Mouse (Mus musculus): Measurements from ENCODE around the gene Alkbh1.

Gene Alkbh1

DNA sequence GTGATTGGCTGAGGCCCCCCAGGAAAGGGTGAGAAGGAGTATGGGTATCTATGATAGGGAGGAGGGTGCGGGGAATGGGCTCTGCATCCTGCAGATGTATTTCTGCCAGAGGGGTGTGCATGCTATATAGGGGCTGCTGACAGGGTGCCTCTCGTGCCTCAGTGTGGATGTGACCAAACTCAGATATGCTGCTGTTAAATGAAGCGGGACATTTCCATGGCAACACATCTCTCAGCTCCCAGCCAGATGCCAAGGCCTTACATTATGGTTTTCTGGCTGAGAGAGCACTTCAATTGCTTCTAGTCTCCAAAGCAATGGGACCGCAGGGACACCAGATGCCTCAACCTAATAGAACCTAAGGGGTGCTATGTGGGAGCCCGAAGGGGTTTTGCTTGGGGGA, 24.9 kb downstream of the Alkbh1 start:
- DNase-seq (ENCODE audit: low read depth, low spot score) = no peak

DNA sequence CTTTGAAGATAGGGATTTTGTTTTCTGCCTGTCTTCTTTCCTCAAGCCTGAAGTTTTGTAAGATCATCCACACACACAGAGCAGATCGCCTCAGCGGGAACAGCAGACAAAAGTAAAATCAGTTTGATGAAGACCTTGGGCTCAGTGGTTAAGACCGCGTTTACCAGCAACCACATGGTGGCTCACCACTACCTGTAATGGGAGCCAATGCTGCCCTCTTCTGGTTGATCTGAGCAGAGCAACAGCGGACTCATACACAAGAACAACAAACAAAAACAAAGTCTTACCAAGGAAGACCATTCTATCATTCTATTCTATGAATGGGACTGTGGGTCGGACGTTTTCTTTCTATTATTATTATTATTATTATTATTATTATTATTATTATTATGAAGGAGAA, 27.1 kb downstream of the Alkbh1 start:
- DNase-seq (ENCODE audit: low read depth, low spot score) = peak; percentile 51

DNA sequence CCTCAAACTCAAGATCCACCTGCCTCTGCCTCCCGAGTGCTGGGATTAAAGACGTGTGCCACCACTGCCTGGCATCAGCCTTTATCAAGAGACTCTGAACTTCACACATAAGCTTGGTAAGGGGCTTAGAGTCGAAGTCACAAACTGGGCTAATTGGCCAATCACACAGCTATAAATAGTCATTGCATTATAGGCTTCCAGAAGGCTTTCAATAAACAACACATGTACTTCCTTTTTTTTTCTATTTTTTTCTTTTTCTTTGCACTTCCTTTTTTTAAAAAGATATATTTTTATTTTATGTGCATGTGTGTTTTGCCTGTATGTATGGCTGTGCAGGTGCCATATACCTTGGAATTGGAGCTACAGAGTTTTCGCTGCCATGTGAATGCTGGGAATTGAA, 28.5 kb downstream of the Alkbh1 start:
- no peak for DNase-seq (ENCODE audit: low read depth, low spot score)

DNA sequence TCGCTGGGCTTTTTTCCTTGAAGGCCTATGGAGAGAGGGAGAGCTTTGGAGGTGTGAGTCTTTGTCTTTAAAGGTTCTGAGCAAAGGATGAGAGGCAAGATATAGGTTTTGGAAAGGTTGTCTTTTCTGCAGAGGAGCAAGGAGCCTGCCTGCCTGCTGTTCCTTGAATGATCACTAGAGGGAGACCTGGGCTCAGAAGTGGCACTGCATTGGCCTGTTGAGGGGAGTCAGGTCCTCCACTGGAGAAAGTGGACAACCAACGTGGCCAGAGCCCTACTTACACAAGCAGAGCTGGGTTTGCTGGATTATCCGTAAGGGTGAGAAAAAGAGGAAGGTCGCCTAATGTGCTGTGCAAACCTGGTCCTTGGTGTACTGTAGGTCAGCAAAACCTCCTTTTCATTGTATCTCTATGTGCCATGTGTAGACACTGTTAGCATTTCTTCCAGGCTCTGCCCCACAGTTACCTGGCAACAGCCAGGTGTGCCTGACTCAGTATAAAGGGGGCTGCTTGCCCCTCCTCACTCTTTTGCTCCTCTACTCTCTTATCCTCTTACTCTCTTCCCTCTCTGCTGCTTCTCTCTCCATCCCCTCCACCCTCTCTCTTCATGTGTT, 30.5 kb downstream of the Alkbh1 start:
- no peak for DNase-seq (ENCODE audit: low read depth, low spot score)

DNA sequence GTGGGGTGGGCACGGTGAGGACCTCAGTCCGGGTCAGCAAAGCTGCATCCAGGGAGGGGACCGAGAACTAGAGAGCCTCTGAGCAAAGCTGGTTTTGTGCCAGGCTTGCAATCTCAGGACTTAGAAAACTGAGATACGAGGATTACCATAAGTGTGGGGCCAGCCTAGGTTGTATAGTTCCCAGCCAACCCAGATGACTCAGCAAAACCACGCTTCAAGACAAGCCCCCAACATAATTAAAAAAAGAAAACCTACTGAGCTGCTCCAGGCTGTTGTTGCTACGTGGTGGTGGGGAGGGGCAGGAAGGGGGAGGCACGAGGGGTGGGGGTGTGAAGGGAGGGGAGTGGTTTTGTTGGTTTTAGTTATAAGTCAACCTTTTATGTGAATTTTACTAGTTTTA, 32.8 kb downstream of the Alkbh1 start:
- no peak for DNase-seq (ENCODE audit: low read depth, low spot score)

DNA sequence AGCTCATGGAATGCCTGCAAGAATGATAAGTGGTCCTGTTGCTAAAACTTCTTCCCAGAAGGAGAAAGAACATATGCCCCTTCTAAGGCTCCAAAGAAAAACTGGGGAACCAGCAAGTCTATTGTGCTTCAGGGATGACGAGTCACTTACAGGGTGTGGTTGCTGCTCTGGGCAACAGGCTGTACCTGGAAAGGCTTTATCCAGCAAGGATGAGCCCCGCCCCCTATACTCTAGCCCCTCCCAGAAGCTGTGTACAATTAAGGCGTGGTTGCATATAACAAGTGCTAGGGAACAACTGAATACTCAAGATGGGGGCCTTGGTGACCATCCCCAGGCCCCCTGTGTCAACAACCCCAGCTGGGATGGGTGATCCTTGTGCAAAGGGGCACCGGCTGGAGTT, 34.7 kb downstream of the Alkbh1 start:
- no peak for DNase-seq (ENCODE audit: low read depth, low spot score)

DNA sequence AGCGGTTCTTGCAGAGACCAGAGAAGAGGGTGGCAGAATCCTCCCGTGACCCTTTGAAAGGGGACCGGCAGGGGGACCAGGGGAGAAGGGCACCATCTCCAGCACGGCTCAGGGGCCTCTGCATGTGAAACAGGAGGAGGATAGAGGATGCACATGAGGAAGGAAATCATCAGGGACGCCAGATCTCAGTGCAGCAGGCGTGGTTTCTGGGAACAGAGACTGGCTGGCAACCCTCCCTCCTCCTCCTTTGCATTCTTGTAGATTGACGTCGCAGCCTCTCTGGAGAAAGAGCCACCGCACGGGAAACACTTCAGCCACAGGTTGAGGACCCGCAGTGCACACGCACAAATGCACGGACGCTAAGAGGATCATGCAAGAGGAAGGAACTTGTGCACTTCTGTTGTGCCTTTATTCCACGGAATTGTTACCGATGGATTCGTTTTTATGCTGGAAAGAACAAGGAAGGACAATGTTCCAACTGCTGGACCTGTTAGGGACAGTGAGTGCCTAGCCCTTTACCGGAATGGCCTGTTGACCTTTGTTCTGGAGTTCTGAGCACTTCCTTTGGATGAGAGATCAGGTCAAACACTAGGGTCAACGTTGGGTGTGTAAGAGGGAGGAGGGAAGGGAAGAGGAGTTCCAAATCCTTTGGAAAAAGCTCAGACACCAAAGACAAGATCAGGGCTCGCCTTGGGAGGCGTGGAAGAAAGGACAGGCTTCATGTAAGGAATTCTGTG, 35.8 kb downstream of the Alkbh1 start:
- DNase-seq (ENCODE audit: low read depth, low spot score) = peak; percentile 29

DNA sequence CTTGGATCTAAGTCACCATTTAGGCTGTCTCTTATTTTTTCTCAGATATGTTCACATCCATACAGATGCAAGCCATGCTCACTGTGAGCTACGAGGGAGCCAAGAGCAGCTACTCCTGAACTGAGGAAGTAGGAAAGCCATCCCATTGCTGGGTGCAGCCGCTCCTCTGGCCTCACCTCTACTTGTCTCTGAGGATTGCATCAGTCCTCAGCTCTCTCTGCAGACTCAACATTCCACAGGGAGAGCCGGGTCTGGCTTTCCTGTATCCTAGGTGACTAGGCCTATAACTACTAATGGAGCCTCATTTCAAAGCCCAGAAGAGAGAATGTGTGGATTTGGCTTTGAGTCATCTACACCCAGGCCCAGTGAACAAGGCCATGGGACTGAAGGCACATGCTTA, 38.1 kb downstream of the Alkbh1 start:
- DNase-seq (ENCODE audit: low read depth, low spot score) = no peak

DNA sequence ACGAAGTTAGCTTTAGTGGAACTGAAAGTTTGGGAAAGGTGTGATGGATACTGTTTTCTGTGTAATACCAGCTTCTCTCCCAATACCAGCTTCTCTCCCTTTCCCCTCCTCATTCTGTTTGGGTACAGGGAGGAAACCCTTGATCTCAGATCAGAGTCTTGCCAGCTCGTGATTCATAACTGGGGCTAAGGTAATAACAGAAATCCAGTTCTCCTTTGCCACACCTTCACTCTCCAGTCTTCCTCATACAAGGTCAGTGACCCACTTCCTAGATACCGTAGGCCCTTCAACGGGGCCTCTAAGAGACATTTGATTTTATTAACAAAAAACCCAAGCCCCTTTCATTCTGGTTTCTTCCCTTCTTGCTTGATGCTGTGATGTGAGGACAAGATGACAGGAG, 38.7 kb downstream of the Alkbh1 start:
- no peak for DNase-seq (ENCODE audit: low read depth, low spot score)

DNA sequence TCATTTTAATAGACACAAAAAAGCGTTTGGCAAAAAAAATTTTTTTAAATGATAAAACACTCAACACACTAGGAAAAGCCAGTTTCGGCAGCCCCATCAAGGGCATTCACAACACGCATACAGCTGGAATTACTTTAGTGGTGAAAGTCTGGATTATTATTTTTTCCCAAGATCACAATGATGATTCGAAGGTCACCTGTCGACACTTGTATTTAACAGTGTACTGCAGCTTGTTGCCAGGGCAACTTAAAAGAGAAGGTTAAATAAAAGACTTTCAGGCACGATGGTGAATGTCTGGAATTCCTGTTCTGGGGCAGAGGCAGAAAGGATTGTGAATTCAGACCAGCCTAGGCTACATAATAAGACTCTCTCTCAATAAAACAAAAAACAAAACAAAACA, 41.9 kb downstream of the Alkbh1 start:
- no peak for DNase-seq (ENCODE audit: low read depth, low spot score)

DNA sequence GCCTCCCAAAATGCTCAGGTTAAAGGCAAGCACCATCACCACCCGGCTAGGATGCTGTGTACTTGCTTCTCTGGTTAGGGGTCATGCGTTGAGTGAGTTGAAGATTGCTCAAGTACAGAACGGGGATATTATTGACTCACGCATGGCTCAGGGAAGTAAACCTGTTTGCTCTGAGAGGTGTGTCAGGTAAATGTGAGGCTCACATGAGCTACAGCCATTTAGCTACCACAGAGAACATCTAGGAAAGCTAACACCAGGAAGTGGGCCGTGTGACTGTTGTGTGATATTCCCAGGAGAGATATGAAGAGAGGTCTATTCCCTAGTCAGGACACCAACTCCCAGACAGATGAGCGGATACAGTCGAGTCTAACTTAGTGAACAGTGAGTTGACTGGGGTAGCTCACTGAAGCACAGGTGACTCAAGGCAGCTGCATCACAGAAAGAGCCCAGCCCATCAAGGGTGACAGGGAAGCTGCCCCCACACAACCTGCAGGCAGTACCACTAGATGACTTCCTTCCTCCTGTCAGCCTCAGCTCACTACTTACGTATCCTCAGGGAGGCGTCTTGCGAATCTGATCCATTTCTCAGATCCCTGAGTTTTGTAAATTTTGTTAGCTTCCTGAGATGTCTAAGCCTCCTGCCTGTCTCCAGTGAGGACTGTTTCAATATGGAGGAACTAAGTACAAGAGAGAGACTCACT, 44.5 kb downstream of the Alkbh1 start:
- no peak for DNase-seq (ENCODE audit: low read depth, low spot score)

DNA sequence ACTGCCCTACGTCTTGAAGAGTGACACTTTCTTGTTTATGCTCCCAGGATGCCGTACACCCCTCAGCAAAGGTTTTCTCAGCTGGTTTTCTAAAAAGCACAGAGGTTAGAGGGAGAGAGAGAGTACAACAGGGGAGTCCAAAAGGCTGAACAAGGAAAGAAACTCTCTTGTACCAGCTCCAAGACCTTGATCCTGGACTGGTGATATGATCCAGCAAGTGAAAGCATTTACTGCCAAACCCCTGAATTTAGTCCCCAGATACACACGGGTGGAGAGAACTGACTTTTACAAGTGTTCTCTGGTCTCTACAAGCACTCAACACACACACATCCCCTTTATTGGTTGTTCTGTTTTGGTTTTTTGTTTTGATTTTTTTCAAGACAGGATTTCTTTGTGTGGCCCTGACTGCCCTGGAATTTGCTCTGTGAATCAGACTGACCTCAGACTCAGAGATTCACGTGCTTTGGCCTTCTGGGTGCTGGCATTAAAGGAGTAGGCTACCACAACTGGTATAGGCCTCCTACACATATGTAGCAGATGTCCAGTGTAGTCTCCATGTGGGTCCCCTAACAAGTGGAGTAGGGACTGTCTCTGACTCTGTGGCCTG, 45.9 kb downstream of the Alkbh1 start:
- DNase-seq (ENCODE audit: low read depth, low spot score) = peak; percentile 25

DNA sequence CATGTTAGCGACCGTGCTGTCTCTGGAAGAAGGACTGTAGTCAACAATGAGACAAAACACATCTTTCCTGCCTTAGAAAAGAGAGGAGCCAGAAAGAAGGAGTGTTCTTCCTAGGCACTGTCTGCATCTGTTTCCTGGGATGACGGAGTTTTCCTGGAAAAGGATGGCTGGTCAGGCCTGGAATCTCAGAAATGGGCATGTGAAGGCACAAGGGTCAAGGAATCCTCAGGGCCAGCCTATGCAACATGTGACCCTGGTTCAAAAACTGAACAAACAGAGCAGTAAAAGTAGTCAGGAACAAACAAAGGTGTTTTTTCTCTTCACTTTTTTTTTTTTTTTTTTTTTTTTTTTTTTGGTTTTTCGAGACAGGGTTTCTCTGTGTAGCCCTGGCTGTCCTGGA, 46.7 kb downstream of the Alkbh1 start:
- no peak for DNase-seq (ENCODE audit: low read depth, low spot score)

DNA sequence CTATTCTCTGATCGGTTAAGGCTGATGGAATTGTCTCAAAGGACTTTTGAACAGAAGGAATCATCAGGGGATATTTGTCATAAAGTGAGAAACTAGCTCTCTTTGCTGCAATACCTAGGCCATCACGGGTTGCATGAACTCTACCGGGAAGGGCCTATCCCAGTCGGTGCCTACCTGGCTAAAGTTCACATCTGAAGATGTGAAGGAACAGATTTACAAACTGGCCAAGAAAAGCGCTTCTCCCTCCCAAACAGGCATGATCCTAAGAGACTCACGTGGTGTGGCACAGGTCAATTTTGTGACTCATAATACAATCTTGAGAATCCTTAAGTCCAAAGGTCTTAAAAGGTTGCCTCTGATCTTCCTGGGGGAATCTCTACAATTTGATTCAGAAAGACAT, 49.5 kb downstream of the Alkbh1 start:
- no peak for DNase-seq (ENCODE audit: low read depth, low spot score)

DNA sequence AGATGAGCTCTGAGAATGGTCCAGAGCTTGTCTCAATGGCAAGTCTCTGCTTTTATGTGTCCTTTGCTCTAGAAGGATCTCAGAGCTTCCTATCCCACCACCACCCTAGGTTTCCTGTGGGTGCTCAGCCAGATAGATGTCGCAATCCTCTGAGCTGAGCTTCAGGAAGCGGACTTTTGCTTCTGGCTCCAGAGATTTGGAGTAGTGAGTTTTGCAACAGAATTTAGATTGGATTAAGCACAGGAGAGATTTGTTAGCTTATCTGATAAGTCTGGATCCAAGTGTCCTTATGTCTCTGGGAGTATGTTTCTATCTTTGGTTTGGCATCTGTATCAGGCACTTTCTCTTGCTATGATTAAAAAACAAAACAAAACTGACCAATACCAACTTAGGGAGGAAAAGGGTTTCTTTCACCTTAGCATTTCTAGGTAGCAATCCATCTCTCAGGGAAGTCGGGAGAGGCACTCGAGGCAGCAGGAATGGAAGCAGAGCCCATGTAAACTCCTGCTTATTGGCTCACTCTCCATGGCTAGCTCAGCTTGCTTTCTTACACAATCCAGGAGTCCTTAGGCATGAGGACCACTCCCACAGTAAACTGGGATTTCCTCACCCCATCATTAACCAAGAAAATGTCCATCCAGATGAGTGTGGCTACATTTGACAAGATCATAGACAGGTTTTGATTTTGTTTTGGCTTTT, 50.2 kb downstream of the Alkbh1 start:
- peak; percentile 39 for DNase-seq (ENCODE audit: low read depth, low spot score)

DNA sequence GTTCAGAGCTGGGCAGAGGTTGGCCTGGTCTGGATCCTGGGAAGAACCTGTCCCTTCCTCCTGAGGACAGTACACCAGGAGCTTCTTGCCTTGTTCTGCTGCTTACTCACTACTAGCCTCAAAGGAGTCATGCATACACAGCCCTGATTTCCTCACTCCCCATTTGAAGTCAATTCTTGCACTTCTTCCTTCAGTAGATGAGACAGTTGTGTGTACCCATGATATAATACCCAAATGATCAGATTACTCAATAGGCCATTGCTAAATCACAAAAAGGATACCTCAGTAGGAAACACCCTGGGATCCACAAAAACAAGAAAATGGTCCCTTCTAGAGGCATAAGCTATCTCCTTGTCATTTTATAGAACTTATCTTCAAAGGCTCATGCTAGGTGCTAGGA, 52.5 kb downstream of the Alkbh1 start:
- no peak for DNase-seq (ENCODE audit: low read depth, low spot score)

DNA sequence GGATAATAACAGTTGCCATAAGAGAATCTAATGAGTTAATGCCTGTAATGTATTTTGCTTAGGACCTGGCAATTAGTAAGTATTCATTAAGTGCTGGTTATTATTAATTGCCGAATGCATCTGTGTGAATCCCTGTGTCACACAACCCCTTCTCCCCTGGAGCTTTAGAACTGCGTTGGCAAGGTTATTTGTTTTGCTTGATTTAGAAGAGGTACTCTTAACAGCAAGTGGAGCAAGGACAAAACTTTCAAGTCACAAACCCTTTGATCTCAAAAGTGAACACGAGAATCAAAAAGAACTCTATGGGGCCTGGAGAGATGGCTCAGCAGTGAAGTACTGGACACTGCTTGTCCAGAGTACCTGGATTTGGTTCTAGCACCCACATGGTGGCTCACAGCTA, 54.6 kb downstream of the Alkbh1 start:
- no peak for DNase-seq (ENCODE audit: low read depth, low spot score)

DNA sequence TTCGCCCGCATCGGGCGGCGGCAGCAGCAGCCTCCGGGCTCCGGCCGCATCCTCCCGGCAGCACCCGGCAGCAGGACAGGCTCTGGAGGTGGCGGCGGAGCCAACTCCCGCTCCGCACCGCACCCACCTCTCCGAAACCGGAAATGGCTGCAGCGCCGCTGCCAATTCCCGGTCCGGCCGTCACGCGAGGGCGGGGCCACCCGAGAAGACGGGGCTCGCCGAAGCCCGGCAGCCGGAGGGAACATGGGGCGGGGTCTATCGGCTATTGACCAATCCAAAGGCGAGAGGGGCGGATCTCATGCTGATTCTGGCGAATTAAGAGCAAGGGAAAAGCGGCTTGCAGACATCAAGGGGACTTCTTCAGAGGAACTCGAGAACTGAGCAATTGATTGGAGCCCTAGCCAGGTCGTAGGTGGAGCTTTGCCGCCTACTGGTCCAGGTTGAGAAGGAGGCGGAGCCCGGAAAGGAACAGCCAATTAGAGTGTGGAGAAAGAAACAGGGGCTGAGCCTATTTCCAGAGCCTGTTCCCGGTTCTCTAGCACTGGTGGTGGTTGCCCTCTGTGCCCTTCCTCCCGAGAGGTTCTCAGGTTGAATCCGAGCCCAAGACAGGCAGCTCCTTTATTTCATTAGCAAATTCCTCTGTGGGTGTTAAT, 55.6 kb downstream of the Alkbh1 start, which contains the start of gene Sptlc2:
Sptlc2 (minus strand) TSS at position 234 of the 653 bp plus-strand sequence.
- DNase-seq (ENCODE audit: low read depth, low spot score) = peak; percentile 99

DNA sequence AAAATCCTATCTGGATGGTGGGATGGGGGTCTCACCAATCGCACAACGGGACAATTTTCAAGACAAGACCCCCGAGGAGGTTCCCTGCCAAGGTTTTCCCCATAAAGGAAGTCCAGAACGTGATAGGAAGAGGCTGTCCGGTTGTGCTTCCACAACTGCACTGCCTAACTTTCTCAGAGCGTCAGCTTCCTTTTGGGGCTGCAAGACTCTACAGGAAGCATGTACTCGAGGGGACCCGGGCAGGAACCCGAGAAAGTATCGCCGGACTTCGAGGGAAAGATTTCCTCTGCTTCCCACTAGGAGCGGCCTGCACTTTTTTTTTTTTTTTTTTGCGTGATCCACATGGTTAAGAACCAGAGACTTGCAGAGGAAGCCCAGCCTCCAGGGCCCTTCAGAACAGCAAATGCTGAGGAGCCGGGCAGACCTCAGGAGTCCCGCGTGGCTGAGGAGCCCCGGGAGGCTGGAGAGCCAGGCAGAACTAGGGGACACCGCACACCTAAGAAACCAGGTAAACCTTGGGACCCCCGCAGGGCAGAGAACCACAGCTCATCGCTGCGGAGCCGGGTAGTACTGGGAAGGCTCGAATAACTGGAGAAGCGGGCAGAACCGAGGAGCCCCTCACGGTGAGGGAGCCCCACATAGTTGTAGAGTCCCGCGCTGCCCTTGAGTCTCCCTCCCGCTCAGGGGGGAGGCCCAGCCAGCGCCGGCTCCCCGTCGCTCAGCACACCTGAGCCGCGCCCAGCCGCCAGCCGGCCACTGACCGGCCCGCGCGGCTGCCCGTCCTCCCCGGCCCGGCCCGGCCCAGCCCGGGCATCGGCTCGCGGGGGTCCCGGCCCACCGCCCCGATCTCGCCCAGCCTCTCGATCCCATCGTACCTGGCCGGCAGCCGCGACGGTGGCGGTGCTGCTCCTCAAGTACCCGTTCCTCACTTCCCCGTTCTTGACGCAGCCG, 56.4 kb downstream of the Alkbh1 start:
- no peak for DNase-seq (ENCODE audit: low read depth, low spot score)

DNA sequence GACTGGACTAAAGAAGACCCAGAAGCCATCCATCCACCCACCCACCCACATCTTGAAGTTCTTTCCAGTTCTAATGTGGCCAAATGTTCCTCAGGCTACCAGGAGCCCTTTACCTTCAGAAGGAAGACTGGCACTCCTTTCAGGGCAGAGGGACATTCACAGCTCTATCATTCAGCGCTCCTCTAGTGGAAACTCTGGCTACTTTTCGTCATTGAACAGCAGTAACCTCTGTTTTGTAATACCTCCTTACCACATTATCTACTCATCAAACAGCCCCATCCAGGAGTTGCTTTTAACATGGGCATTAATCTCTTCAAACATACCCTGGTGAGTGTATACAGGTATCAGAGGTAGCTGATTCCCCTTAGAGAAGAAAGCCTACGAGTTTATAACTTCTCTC, 58.8 kb downstream of the Alkbh1 start:
- no peak for DNase-seq (ENCODE audit: low read depth, low spot score)

Measured in skeletal muscle tissue, adult 2 months (tissue).